ENCODE assay signal across 10 mouse cellular contexts in genomic region chr3:69519789-69520558, GRCm38 (mm10).
DNase-seq lines count a peak whose midpoint lies in the region; ATAC-seq and TF ChIP-seq lines count a peak whose summit lies in the region.
"Had no signal": no experiment of that assay in that cellular context is flagged by ENCODE, and none has a peak within 500 bp of the region (broad histone marks: within the 10 kb centered on the region; RNA-seq: fewer than 3 reads in every experiment).

No protein-coding gene starts in this region.

- TF ChIP-seq CTCF in intestine, postnatal 0 days (IDR thresholded peaks at IDR 0.05; ENCODE audit: low read depth) = no peak

- H3K9me3 ChIP-seq in intestine, embryonic 14.5 days (ENCODE audit: control insufficient read depth, low read length) = no peaks in the 10 kb centered on the region
- H3K9me3 ChIP-seq in intestine, postnatal 0 days (ENCODE audit: control insufficient read depth) = no peaks in the 10 kb centered on the region
- H3K9me3 ChIP-seq in embryonic facial prominence, embryonic 13.5 days = no peaks in the 10 kb centered on the region
- no peaks in the 10 kb centered on the region for H3K9me3 ChIP-seq in intestine, embryonic 16.5 days (ENCODE audit: control insufficient read depth, low read length)
- H3K9me3 ChIP-seq: heart, embryonic 13.5 days had no signal

- ATAC-seq in intestine, embryonic 14.5 days (replicated peaks; ENCODE audit: low FRiP score, low TSS enrichment, low read depth) = no peak
- no peak for ATAC-seq in intestine, postnatal 0 days
- peak; percentile 63; the same call in 1 of the 2 replicates for ATAC-seq in embryonic facial prominence, embryonic 13.5 days (ENCODE audit: insufficient number of reproducible peaks, insufficient read depth, low FRiP score, low TSS enrichment, low read depth)
- no peak; the same call in 1 of the 2 replicates for ATAC-seq in intestine, embryonic 16.5 days

- no peak overlapping the region for H3K4me3 ChIP-seq in intestine, embryonic 14.5 days (ENCODE audit: low read depth, low read length)
- H3K4me3 ChIP-seq in intestine, postnatal 0 days (ENCODE audit: low read depth, low read length) = no peak overlapping the region
- no peak overlapping the region for H3K4me3 ChIP-seq in embryonic facial prominence, embryonic 13.5 days
- H3K4me3 ChIP-seq in intestine, embryonic 16.5 days (ENCODE audit: low read length) = no peak overlapping the region
- H3K4me3 ChIP-seq: heart, embryonic 13.5 days had no signal

- WGBS in intestine, embryonic 14.5 days = 62% methylated on average over 21 of the region's 21 CpGs
- WGBS in intestine, postnatal 0 days = 85% methylated on average over 21 of the region's 21 CpGs
- 60% methylated on average over 21 of the region's 21 CpGs for WGBS in embryonic facial prominence, embryonic 13.5 days
- WGBS in intestine, embryonic 16.5 days = 73% methylated on average over 21 of the region's 21 CpGs

- H3K4me2 ChIP-seq in intestine, embryonic 14.5 days (ENCODE audit: low read length) = no peak overlapping the region
- H3K4me2 ChIP-seq in intestine, postnatal 0 days (replicated peaks; ENCODE audit: low read depth) = no peak overlapping the region
- H3K4me2 ChIP-seq in embryonic facial prominence, embryonic 13.5 days = no peak overlapping the region
- no peak overlapping the region for H3K4me2 ChIP-seq in intestine, embryonic 16.5 days (ENCODE audit: low read depth, low read length)
- H3K4me2 ChIP-seq: heart, embryonic 13.5 days had no signal

- peaks cover 14% of the 10 kb centered on the region for H3K4me1 ChIP-seq in intestine, embryonic 14.5 days (replicated peaks; ENCODE audit: control insufficient read depth, insufficient read depth, low read length)
- no peaks in the 10 kb centered on the region for H3K4me1 ChIP-seq in intestine, postnatal 0 days (replicated peaks; ENCODE audit: control insufficient read depth, insufficient read depth, low read length)
- H3K4me1 ChIP-seq in embryonic facial prominence, embryonic 13.5 days = peaks cover 29% of the 10 kb centered on the region
- H3K4me1 ChIP-seq in intestine, embryonic 16.5 days (ENCODE audit: control insufficient read depth, insufficient read depth, low read length) = peaks cover 7% of the 10 kb centered on the region

- no peaks in the 10 kb centered on the region for H3K36me3 ChIP-seq in intestine, embryonic 14.5 days (ENCODE audit: control insufficient read depth, insufficient read depth, low read length)
- no peaks in the 10 kb centered on the region for H3K36me3 ChIP-seq in intestine, postnatal 0 days (ENCODE audit: control insufficient read depth, insufficient read depth)
- no peaks in the 10 kb centered on the region for H3K36me3 ChIP-seq in embryonic facial prominence, embryonic 13.5 days
- no peaks in the 10 kb centered on the region for H3K36me3 ChIP-seq in intestine, embryonic 16.5 days (ENCODE audit: control insufficient read depth, insufficient read depth, low read length)
- H3K36me3 ChIP-seq: heart, embryonic 13.5 days had no signal

- no peak overlapping the region for H3K9ac ChIP-seq in intestine, embryonic 14.5 days (ENCODE audit: low read length)
- no peak overlapping the region for H3K9ac ChIP-seq in intestine, postnatal 0 days (ENCODE audit: low read depth, low read length)
- 0 out of 2 replicates have a peak overlapping the region, but pooled peaks have one; percentile 6 for H3K9ac ChIP-seq in embryonic facial prominence, embryonic 13.5 days
- no peak overlapping the region for H3K9ac ChIP-seq in intestine, embryonic 16.5 days (ENCODE audit: low read depth, low read length)
- H3K9ac ChIP-seq: heart, embryonic 13.5 days had no signal

- peak overlapping the region; percentile 36; the same call in 1 of the 2 replicates for H3K27ac ChIP-seq in intestine, embryonic 14.5 days (ENCODE audit: low read depth)
- no peak overlapping the region for H3K27ac ChIP-seq in intestine, postnatal 0 days (ENCODE audit: low read depth, low read length)
- peak overlapping the region; percentile 22; the same call in 1 of the 2 replicates for H3K27ac ChIP-seq in embryonic facial prominence, embryonic 13.5 days
- H3K27ac ChIP-seq in intestine, embryonic 16.5 days (ENCODE audit: low read length) = 0 out of 2 replicates have a peak overlapping the region, but pooled peaks have one; percentile 8
- H3K27ac ChIP-seq: heart, embryonic 13.5 days; macrophage had no signal

- no peak for DNase-seq in intestine, embryonic 14.5 days (ENCODE audit: low spot score)
- DNase-seq in retina, embryonic 14.5 days (ENCODE audit: low spot score) = peak; percentile 57
- DNase-seq in thymus, adult 18-20 months = no peak
- DNase-seq in adrenal gland, adult 18-20 months (ENCODE audit: low spot score in 2 of 2) = no peak
- DNase-seq in heart, postnatal 4 days = no peak

- H3K27me3 ChIP-seq in intestine, embryonic 14.5 days (replicated peaks; ENCODE audit: control insufficient read depth, insufficient read depth, low read length) = no peaks in the 10 kb centered on the region
- no peaks in the 10 kb centered on the region for H3K27me3 ChIP-seq in intestine, postnatal 0 days (replicated peaks; ENCODE audit: control insufficient read depth, insufficient read depth, low read length)
- no peaks in the 10 kb centered on the region for H3K27me3 ChIP-seq in embryonic facial prominence, embryonic 13.5 days
- no peaks in the 10 kb centered on the region for H3K27me3 ChIP-seq in intestine, embryonic 16.5 days (replicated peaks; ENCODE audit: control insufficient read depth, insufficient read depth, low read length)
- H3K27me3 ChIP-seq: heart, embryonic 13.5 days had no signal
